Mouse (Mus musculus) liver, postnatal 0 days (tissue): ENCODE results near the gene Plekhd1.

Source experiments
- CTCF ChIP-seq: sonication (generic); IDR thresholded peaks from 2 replicates; pipeline ENCODE4 v1.5.1; 2016; ENCODE audit warnings: antibody characterized with exemption, low read depth
- EP300 ChIP-seq: IDR thresholded peaks from 2 replicates; pipeline ENCODE4 v1.6.1; 2016; ENCODE audit warnings: antibody characterized with exemption, low read depth, mild to moderate bottlenecking

GRCm38 (mm10) chr12:80693700-80694099, 1.3 kb downstream of the Plekhd1 start:
- TF ChIP-seq EP300 (no peak), CTCF (no peak)
